ENCODE assay signal across 25 mouse cellular contexts in the genomic region with DNA sequence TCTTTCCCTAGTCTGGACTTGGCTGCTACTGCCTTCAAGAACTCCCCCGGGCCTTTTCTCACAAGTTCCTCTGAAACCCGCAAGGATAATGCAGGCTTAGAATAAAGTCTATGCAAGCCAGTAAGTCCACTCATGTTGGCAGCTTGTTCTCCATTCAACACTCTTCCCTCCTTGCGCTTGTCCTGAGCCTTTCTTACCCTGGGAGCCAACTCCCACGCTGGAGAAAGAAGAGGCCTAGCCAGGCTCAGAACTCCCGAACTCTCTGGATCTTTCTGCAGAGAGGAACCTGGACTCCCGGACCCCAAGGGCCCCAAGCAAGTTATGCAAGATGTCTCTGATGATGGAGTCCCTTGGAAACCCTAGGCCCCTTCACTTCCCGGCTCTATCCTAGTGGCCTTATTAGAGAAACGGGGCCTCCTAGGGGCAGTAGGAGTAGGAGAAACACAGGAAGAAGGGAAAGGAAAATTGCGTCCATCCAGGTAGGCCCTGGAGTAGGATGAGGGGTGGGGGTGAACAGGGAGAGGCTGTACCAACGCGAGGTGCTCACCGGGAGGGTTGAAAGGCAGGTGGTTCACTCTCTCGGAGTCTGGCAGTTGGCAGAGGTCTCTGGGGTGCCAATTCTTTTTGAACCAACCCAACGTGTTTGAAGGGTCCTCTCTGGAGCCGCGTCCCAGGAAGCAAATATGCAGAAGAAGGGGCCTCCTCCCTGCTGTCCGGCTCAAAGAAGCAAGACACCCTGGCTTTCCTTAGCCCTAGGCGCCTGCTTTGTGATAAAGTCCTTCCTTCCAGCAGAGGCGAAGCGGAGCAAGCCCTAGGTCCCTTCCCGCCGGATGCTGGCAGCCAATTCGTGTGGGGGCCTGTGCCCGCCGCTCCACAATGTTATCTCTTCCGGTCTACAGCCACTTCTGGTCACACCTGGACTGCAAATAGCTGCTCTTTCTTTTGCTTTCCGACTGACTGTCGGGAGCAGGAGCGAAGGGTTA. TPM values are rescaled to one million over a fixed set of nuclear protein-coding genes. Genes with fewer than 3 reads are reported as not detected.
A peak's percentile ranks its signal among the peaks of the same experiment; 100 is the strongest.
DNase-seq lines count a peak whose midpoint lies in the region; ATAC-seq lines count a peak whose summit lies in the region.
"Had no signal": no experiment of that assay in that cellular context is flagged by ENCODE, and none has a peak within 500 bp of the region (broad histone marks: within the 10 kb centered on the region; RNA-seq: fewer than 3 reads in every experiment).

No protein-coding gene starts in this region.

- H3K9ac ChIP-seq in liver, embryonic 11.5 days (ENCODE audit: low read depth, low read length) = no peak overlapping the region
- H3K9ac ChIP-seq in intestine, embryonic 15.5 days = peak overlapping the region; percentile 9
- no peak overlapping the region; the same call in 1 of the 2 replicates for H3K9ac ChIP-seq in stomach, embryonic 15.5 days
- H3K9ac ChIP-seq: forebrain, embryonic 13.5 days; hindbrain, embryonic 15.5 days; kidney, embryonic 15.5 days; midbrain, embryonic 12.5 days had no signal

- ATAC-seq in liver, embryonic 11.5 days (replicated peaks; ENCODE audit: low FRiP score) = no peak
- peak; percentile 24 for ATAC-seq in intestine, embryonic 15.5 days
- ATAC-seq in stomach, embryonic 15.5 days (ENCODE audit: insufficient read depth, low FRiP score, low read depth) = no peak
- ATAC-seq: forebrain, embryonic 13.5 days had no signal

- no peaks in the 10 kb centered on the region for H3K9me3 ChIP-seq in liver, embryonic 11.5 days (ENCODE audit: control insufficient read depth, low read length)
- H3K9me3 ChIP-seq in intestine, embryonic 15.5 days = no peaks in the 10 kb centered on the region
- no peaks in the 10 kb centered on the region for H3K9me3 ChIP-seq in stomach, embryonic 15.5 days
- H3K9me3 ChIP-seq: forebrain, embryonic 13.5 days; kidney, embryonic 15.5 days; midbrain, embryonic 12.5 days had no signal

- H3K36me3 ChIP-seq in liver, embryonic 11.5 days (ENCODE audit: control insufficient read depth, insufficient read depth, low read length) = no peaks in the 10 kb centered on the region
- H3K36me3 ChIP-seq in intestine, embryonic 15.5 days = no peaks in the 10 kb centered on the region
- H3K36me3 ChIP-seq in stomach, embryonic 15.5 days = no peaks in the 10 kb centered on the region
- H3K36me3 ChIP-seq: hindbrain, embryonic 15.5 days; kidney, embryonic 15.5 days; midbrain, embryonic 12.5 days had no signal

- H3K4me1 ChIP-seq in liver, embryonic 11.5 days (replicated peaks; ENCODE audit: control insufficient read depth, insufficient read depth, low read length) = no peaks in the 10 kb centered on the region
- 0 out of 2 replicates have a peak, but pooled peaks cover 4% of the 10 kb centered on the region for H3K4me1 ChIP-seq in intestine, embryonic 15.5 days (replicated peaks)
- no peaks in the 10 kb centered on the region for H3K4me1 ChIP-seq in stomach, embryonic 15.5 days
- H3K4me1 ChIP-seq: forebrain, embryonic 13.5 days; hindbrain, embryonic 15.5 days had no signal

- H3K27me3 ChIP-seq in liver, embryonic 11.5 days (replicated peaks; ENCODE audit: control insufficient read depth, insufficient read depth, low read length) = peaks cover 97% of the 10 kb centered on the region
- H3K27me3 ChIP-seq in intestine, embryonic 15.5 days (replicated peaks) = peaks cover 75% of the 10 kb centered on the region
- peaks cover 85% of the 10 kb centered on the region for H3K27me3 ChIP-seq in stomach, embryonic 15.5 days (replicated peaks)

- peak; percentile 33 for DNase-seq in embryo, embryonic 11 days
- no peak for DNase-seq in embryo, embryonic 10.5 days (ENCODE audit: low spot score)
- peak; percentile 36 for DNase-seq in liver, embryonic 11.5 days (ENCODE audit: low spot score)
- DNase-seq in liver = no peak
- DNase-seq in retina, postnatal 1 day = no peak
- DNase-seq in layer of hippocampus, adult 8-10 months (ENCODE audit: low spot score in 2 of 2) = no peak
- DNase-seq: adrenal gland, postnatal 25 days; cerebellum, adult 8-10 months; heart, postnatal 10 days; lung, adult 2 months; lung, postnatal 4 days; spleen, adult 18-20 months; thymus, postnatal 36 days had no signal

- no peak overlapping the region for H3K4me2 ChIP-seq in liver, embryonic 11.5 days
- H3K4me2 ChIP-seq in intestine, embryonic 15.5 days (replicated peaks) = peak overlapping the region; percentile 51
- H3K4me2 ChIP-seq in stomach, embryonic 15.5 days = peak overlapping the region; percentile 35
- H3K4me2 ChIP-seq: forebrain, embryonic 13.5 days; hindbrain, embryonic 15.5 days; midbrain, embryonic 12.5 days had no signal

- no peak overlapping the region for H3K27ac ChIP-seq in liver, embryonic 11.5 days (ENCODE audit: low read depth, low read length)
- no peak overlapping the region; the same call in 1 of the 2 replicates for H3K27ac ChIP-seq in intestine, embryonic 15.5 days
- H3K27ac ChIP-seq in stomach, embryonic 15.5 days = peak overlapping the region; percentile 57; the same call in 1 of the 2 replicates
- H3K27ac ChIP-seq: forebrain, embryonic 13.5 days; hindbrain, embryonic 15.5 days; kidney, embryonic 15.5 days; midbrain, embryonic 12.5 days had no signal

- no peak overlapping the region; the same call in 1 of the 2 replicates for H3K4me3 ChIP-seq in liver, embryonic 11.5 days (ENCODE audit: low read depth, low read length)
- H3K4me3 ChIP-seq in intestine, embryonic 15.5 days (replicated peaks) = peak overlapping the region; percentile 35
- peak overlapping the region; percentile 41 for H3K4me3 ChIP-seq in stomach, embryonic 15.5 days (replicated peaks)
- H3K4me3 ChIP-seq: forebrain, embryonic 13.5 days; hindbrain, embryonic 15.5 days; midbrain, embryonic 12.5 days; myocyte had no signal

- 3% methylated on average over 29 of the region's 29 CpGs for WGBS in liver, embryonic 11.5 days
- WGBS in intestine, embryonic 15.5 days = 10% methylated on average over 29 of the region's 29 CpGs
- WGBS in stomach, embryonic 15.5 days = 3% methylated on average over 29 of the region's 29 CpGs

RNA-seq across cellular contexts. Expression of gene Pdx1, which starts 1.2 kb away (rescaled TPM):
- 0.47 and 0.94 TPM in 2 replicates for polyA plus RNA-seq in liver, embryonic 11.5 days (2014; fragmentation: Nextera tagmentation; extraction: Ambion mirVana)
- 5.7 and 5.8 TPM in 2 replicates for polyA plus RNA-seq in intestine, embryonic 15.5 days (2015; fragmentation: Nextera tagmentation; extraction: Ambion mirVana)
- 10.0 and 14.0 TPM in 2 replicates for polyA plus RNA-seq in stomach, embryonic 15.5 days (2015; fragmentation: Nextera tagmentation; extraction: Ambion mirVana)
- total RNA-seq in layer of hippocampus, adult 8-10 months (2022) = not detected
- total RNA-seq: adrenal gland, postnatal 25 days; gastrocnemius, postnatal 4 days; heart, postnatal 10 days; layer of hippocampus, postnatal 25 days; left cerebral cortex, postnatal 14 days; liver, adult 2 months had no signal
- polyA plus RNA-seq: cortical plate, adult 2 months; forebrain, embryonic 13.5 days; hindbrain, embryonic 15.5 days; kidney, embryonic 15.5 days; liver, adult 2 months; lung, adult 2 months; midbrain, embryonic 12.5 days; myocyte had no signal

RNA-seq across cellular contexts. Expression of gene Cdx2, which starts 36.1 kb away (rescaled TPM):
- polyA plus RNA-seq in liver, embryonic 11.5 days (2014; fragmentation: Nextera tagmentation; extraction: Ambion mirVana) = 0.14 TPM in 1 of 2 replicates, not detected in the other
- polyA plus RNA-seq in intestine, embryonic 15.5 days (2015; fragmentation: Nextera tagmentation; extraction: Ambion mirVana) = 36.0 and 38.2 TPM in 2 replicates
- 8.1 and 9.8 TPM in 2 replicates for polyA plus RNA-seq in stomach, embryonic 15.5 days (2015; fragmentation: Nextera tagmentation; extraction: Ambion mirVana)
- total RNA-seq in layer of hippocampus, adult 8-10 months (2022) = not detected
- total RNA-seq: adrenal gland, postnatal 25 days; gastrocnemius, postnatal 4 days; heart, postnatal 10 days; layer of hippocampus, postnatal 25 days; left cerebral cortex, postnatal 14 days; liver, adult 2 months had no signal
- polyA plus RNA-seq: cortical plate, adult 2 months; forebrain, embryonic 13.5 days; hindbrain, embryonic 15.5 days; kidney, embryonic 15.5 days; lung, adult 2 months; midbrain, embryonic 12.5 days; myocyte had no signal

RNA-seq across cellular contexts. Expression of gene Urad, which starts 51.3 kb away (rescaled TPM):
- polyA plus RNA-seq in liver, embryonic 11.5 days (2014; fragmentation: Nextera tagmentation; extraction: Ambion mirVana) = 0.49 and 0.53 TPM in 2 replicates
- 1.6 and 1.7 TPM in 2 replicates for polyA plus RNA-seq in intestine, embryonic 15.5 days (2015; fragmentation: Nextera tagmentation; extraction: Ambion mirVana)
- polyA plus RNA-seq in stomach, embryonic 15.5 days (2015; fragmentation: Nextera tagmentation; extraction: Ambion mirVana) = 0.41 and 0.71 TPM in 2 replicates
- not detected for total RNA-seq in layer of hippocampus, adult 8-10 months (2022)
- total RNA-seq: gastrocnemius, postnatal 4 days; heart, postnatal 10 days; layer of hippocampus, postnatal 25 days; left cerebral cortex, postnatal 14 days had no signal
- polyA plus RNA-seq: cortical plate, adult 2 months; forebrain, embryonic 13.5 days; hindbrain, embryonic 15.5 days; kidney, embryonic 15.5 days; lung, adult 2 months; midbrain, embryonic 12.5 days; myocyte had no signal

Comparison
In these comparisons a context has a peak if more than half of its experiments do, and no peak if none do; other contexts are left out.
1. DNase-seq: peak in embryo, embryonic 11 days (single experiment) and liver, embryonic 11.5 days (single experiment); none in embryo, embryonic 10.5 days (single experiment), liver (single experiment), retina, postnatal 1 day (single experiment) and layer of hippocampus, adult 8-10 months (0 of 2).